Mouse (Mus musculus): ENCODE data around the gene Cacna2d3. TPM values are rescaled to one million over a fixed set of nuclear protein-coding genes. Genes with fewer than 3 reads are reported as not detected.

The Cacna2d3 gene
- polyA plus RNA-seq, 1 experiment from 2014 or later: 63.0 TPM

GRCm38 (mm10) chr14:29222191-29222882, 499.3 kb downstream of the Cacna2d3 start:
- WGBS: 62% methylated on average over 4 of the region's 4 CpGs
- Histone ChIP-seq H3K36me3 (ENCODE audit: control insufficient read depth, insufficient read depth, low read length) (no peaks in the 10 kb centered on the region), H3K9me3 (ENCODE audit: control insufficient read depth, low read length) (no peaks in the 10 kb centered on the region), H3K4me2 (ENCODE audit: low read depth, low read length) (no peak overlapping the region), H3K4me1 (ENCODE audit: control insufficient read depth, insufficient read depth, low read length) (no peaks in the 10 kb centered on the region), H3K27me3 (ENCODE audit: control insufficient read depth, insufficient read depth, low read length) (no peaks in the 10 kb centered on the region), H3K4me3 (ENCODE audit: low read depth, low read length) (no peak overlapping the region), H3K9ac (replicated peaks; ENCODE audit: low read depth, low read length) (no peak overlapping the region), H3K27ac (ENCODE audit: low read depth, low read length) (no peak overlapping the region)
- ATAC-seq (ENCODE audit: low read depth): no peak

DNA sequence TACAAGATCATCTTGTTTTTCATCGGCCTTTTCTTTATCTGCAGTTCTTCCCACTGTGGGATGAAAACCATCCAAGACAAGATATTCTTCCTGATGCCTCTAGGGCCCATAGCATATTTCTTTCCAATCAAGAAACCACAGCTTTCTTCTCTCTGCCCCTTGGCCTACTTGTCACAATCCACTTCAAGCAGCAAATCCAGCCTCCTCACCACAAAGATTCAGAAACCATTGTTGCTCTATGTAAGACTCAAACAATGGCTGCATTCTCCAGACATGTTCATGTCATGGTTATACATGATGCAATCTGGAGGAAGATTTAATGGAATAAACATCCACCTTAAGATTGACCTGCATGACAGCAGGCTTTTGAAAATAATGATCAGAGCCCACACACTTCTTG, 505.6 kb downstream of the Cacna2d3 start:
- Histone ChIP-seq H3K4me1 (ENCODE audit: control insufficient read depth, insufficient read depth, low read length) (no peaks in the 10 kb centered on the region), H3K27me3 (ENCODE audit: control insufficient read depth, insufficient read depth, low read length) (no peaks in the 10 kb centered on the region), H3K4me2 (ENCODE audit: low read depth, low read length) (no peak overlapping the region), H3K4me3 (ENCODE audit: low read depth, low read length) (no peak overlapping the region), H3K9ac (replicated peaks; ENCODE audit: low read depth, low read length) (no peak overlapping the region), H3K27ac (ENCODE audit: low read depth, low read length) (no peak overlapping the region), H3K36me3 (ENCODE audit: control insufficient read depth, insufficient read depth, low read length) (no peaks in the 10 kb centered on the region), H3K9me3 (ENCODE audit: control insufficient read depth, low read length) (no peaks in the 10 kb centered on the region)
- WGBS: 97% methylated on average over 1 of the region's 1 CpGs
- no peak for ATAC-seq (ENCODE audit: low read depth)

DNA sequence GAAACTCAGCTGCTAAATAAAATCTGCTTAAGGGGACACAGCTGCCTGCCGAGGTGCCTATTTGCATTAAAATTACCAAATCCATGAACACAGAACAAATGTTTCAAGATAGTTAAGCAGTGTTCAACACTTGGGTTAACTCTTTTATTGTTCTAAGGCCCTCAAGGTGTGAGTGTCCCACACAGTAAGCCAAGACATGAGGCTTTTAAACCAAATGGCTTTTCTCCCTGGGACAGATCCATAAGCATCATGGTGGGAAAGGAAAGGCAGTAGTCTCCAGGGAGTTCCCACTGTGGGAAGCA, 516.7 kb downstream of the Cacna2d3 start:
- no peak overlapping the region for H3K4me3 ChIP-seq (ENCODE audit: low read depth, low read length)
- no peak for ATAC-seq (ENCODE audit: low read depth)
- H3K36me3 ChIP-seq (ENCODE audit: control insufficient read depth, insufficient read depth, low read length): no peaks in the 10 kb centered on the region
- H3K27ac ChIP-seq (ENCODE audit: low read depth, low read length): no peak overlapping the region
- H3K9me3 ChIP-seq (ENCODE audit: control insufficient read depth, low read length): no peaks in the 10 kb centered on the region
- 11% methylated on average over 1 of the region's 1 CpGs for WGBS
- H3K4me2 ChIP-seq (ENCODE audit: low read depth, low read length): no peak overlapping the region
- H3K9ac ChIP-seq (replicated peaks; ENCODE audit: low read depth, low read length): no peak overlapping the region
- H3K4me1 ChIP-seq (ENCODE audit: control insufficient read depth, insufficient read depth, low read length): peaks cover 7% of the 10 kb centered on the region; the same call in 1 of the 2 replicates
- no peaks in the 10 kb centered on the region for H3K27me3 ChIP-seq (ENCODE audit: control insufficient read depth, insufficient read depth, low read length)

DNA sequence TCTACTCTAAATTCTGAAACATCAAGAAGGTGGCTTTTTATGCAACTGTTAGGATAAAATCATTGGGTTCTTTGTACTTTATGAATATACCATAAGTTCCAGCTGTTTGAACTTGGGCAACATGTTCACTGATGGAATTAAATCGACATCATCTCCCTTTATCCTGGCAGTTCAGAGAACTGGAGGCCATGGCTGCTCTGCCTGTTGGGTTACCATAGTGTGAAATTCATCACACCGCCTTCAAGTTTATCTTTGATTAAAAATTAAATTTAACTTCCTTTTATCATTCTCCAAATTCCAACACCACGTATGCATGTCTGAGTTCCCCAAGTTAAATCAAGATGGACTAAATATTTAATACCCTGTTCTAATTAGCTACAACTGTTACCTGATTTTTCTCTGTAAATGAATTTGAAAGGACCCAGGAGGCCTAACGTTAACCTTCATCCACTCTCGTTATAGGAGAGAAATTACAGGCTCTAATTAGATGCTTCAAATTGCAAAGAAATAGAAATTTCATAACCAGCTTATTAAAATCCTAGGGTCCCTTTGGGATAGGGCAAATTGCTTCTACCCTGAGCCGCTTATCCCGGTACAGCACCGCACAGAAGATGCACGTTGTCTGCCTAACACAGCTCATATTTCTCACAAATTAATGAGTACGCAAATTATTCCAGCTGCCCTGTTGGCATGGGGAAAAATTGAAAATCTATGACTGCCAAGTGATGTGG, 517.3 kb downstream of the Cacna2d3 start:
- no peak overlapping the region for H3K4me2 ChIP-seq (ENCODE audit: low read depth, low read length)
- H3K27me3 ChIP-seq (ENCODE audit: control insufficient read depth, insufficient read depth, low read length): no peaks in the 10 kb centered on the region
- 42% methylated on average over 10 of the region's 10 CpGs for WGBS
- H3K4me1 ChIP-seq (ENCODE audit: control insufficient read depth, insufficient read depth, low read length): peaks cover 7% of the 10 kb centered on the region; the same call in 1 of the 2 replicates
- no peak overlapping the region for H3K27ac ChIP-seq (ENCODE audit: low read depth, low read length)
- peak; percentile 90; the same call in 1 of the 2 replicates for ATAC-seq (ENCODE audit: low read depth)
- no peak overlapping the region for H3K4me3 ChIP-seq (ENCODE audit: low read depth, low read length)
- no peaks in the 10 kb centered on the region for H3K36me3 ChIP-seq (ENCODE audit: control insufficient read depth, insufficient read depth, low read length)
- no peak overlapping the region for H3K9ac ChIP-seq (replicated peaks; ENCODE audit: low read depth, low read length)
- no peaks in the 10 kb centered on the region for H3K9me3 ChIP-seq (ENCODE audit: control insufficient read depth, low read length)

DNA sequence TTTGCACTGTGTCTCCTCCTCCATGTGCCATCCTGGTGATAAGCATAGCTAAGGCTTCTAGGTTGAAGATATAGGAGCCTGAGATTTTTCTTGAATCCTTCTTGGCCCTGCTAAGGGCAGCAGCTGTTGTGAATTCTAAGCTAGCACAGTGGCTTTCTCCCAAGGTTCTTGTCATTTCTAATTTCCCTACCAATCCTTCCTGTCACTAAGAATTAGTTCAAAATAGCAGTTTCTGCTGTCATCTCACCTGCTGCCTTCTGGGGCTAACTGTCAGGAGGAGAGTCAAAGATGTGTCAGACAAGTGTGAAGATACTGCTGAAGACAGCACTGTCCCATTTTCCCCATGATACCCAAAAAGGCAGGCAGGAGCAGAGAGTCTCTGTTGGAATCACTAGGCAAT, 525.5 kb downstream of the Cacna2d3 start:
- ATAC-seq (ENCODE audit: low read depth): no peak
- Histone ChIP-seq H3K4me2 (ENCODE audit: low read depth, low read length) (no peak overlapping the region), H3K4me1 (ENCODE audit: control insufficient read depth, insufficient read depth, low read length) (no peaks in the 10 kb centered on the region), H3K9me3 (ENCODE audit: control insufficient read depth, low read length) (no peaks in the 10 kb centered on the region), H3K9ac (replicated peaks; ENCODE audit: low read depth, low read length) (no peak overlapping the region), H3K27me3 (ENCODE audit: control insufficient read depth, insufficient read depth, low read length) (no peaks in the 10 kb centered on the region), H3K36me3 (ENCODE audit: control insufficient read depth, insufficient read depth, low read length) (no peaks in the 10 kb centered on the region), H3K27ac (ENCODE audit: low read depth, low read length) (no peak overlapping the region), H3K4me3 (ENCODE audit: low read depth, low read length) (no peak overlapping the region)

GRCm38 (mm10) chr14:29191426-29191825, 530.2 kb downstream of the Cacna2d3 start:
- no peak for ATAC-seq (ENCODE audit: low read depth)
- Histone ChIP-seq H3K4me3 (ENCODE audit: low read depth, low read length) (no peak overlapping the region), H3K9me3 (ENCODE audit: control insufficient read depth, low read length) (no peaks in the 10 kb centered on the region), H3K27me3 (ENCODE audit: control insufficient read depth, insufficient read depth, low read length) (no peaks in the 10 kb centered on the region), H3K4me1 (ENCODE audit: control insufficient read depth, insufficient read depth, low read length) (no peaks in the 10 kb centered on the region), H3K27ac (ENCODE audit: low read depth, low read length) (no peak overlapping the region), H3K9ac (replicated peaks; ENCODE audit: low read depth, low read length) (no peak overlapping the region), H3K36me3 (ENCODE audit: control insufficient read depth, insufficient read depth, low read length) (no peaks in the 10 kb centered on the region), H3K4me2 (ENCODE audit: low read depth, low read length) (no peak overlapping the region)
- WGBS: 99% methylated on average over 3 of the region's 3 CpGs

- no peak overlapping the region for H3K4me3 ChIP-seq (ENCODE audit: low read depth, low read length)
Observed at GRCm38 (mm10) chr14:29183730-29184129, 537.9 kb downstream of the Cacna2d3 start.

DNA sequence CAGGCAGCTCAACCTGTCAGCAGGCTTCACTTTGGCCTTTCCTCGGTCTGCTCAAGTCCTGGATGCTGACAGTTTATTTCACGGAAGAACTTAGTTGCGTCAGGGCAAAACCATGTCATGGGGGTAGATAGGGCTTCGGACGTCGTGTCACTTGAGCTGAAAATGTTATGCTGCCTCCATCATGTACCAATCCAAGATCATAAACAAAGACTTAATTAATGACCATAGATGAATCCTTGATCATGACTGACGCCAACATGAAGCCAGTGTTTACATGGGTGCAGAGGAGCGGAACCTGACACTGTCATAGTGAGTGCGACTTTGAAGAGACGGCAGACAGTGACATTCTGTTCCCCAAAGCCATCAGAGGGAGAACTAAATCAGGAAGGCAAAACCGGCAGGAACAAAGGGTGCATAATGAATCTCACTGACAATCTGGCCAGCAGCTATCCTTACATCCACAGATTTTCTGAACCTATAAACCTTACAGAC, 542.2 kb downstream of the Cacna2d3 start:
- H3K4me1 ChIP-seq (ENCODE audit: control insufficient read depth, insufficient read depth, low read length): peaks cover 5% of the 10 kb centered on the region; the same call in 1 of the 2 replicates
- no peaks in the 10 kb centered on the region for H3K27me3 ChIP-seq (ENCODE audit: control insufficient read depth, insufficient read depth, low read length)
- H3K27ac ChIP-seq (ENCODE audit: low read depth, low read length): 0 out of 2 replicates have a peak overlapping the region, but pooled peaks have one; percentile 16
- H3K4me3 ChIP-seq (ENCODE audit: low read depth, low read length): no peak overlapping the region
- ATAC-seq (ENCODE audit: low read depth): peak; percentile 54; the same call in 1 of the 2 replicates
- no peaks in the 10 kb centered on the region for H3K36me3 ChIP-seq (ENCODE audit: control insufficient read depth, insufficient read depth, low read length)
- 20% methylated on average over 11 of the region's 11 CpGs for WGBS
- no peaks in the 10 kb centered on the region for H3K9me3 ChIP-seq (ENCODE audit: control insufficient read depth, low read length)
- H3K9ac ChIP-seq (replicated peaks; ENCODE audit: low read depth, low read length): no peak overlapping the region
- no peak overlapping the region for H3K4me2 ChIP-seq (ENCODE audit: low read depth, low read length)

More at GRCm38 (mm10) chr14:29183730-29184129, 537.9 kb downstream of the Cacna2d3 start:
- ATAC-seq (ENCODE audit: low read depth): no peak
- Histone ChIP-seq H3K9ac (replicated peaks; ENCODE audit: low read depth, low read length) (no peak overlapping the region), H3K4me2 (ENCODE audit: low read depth, low read length) (no peak overlapping the region), H3K27ac (ENCODE audit: low read depth, low read length) (no peak overlapping the region), H3K4me1 (ENCODE audit: control insufficient read depth, insufficient read depth, low read length) (peaks cover 2% of the 10 kb centered on the region; the same call in 1 of the 2 replicates), H3K27me3 (ENCODE audit: control insufficient read depth, insufficient read depth, low read length) (no peaks in the 10 kb centered on the region), H3K9me3 (ENCODE audit: control insufficient read depth, low read length) (no peaks in the 10 kb centered on the region), H3K36me3 (ENCODE audit: control insufficient read depth, insufficient read depth, low read length) (no peaks in the 10 kb centered on the region)
- 82% methylated on average over 5 of the region's 5 CpGs for WGBS

Data from neural tube, embryonic 14.5 days (tissue).